Mouse (Mus musculus) cerebellum, postnatal 36 days (tissue): ENCODE data around the gene Bsdc1.
"Not testable (repeated sequence)": the region's sequence is repeated elsewhere in the genome, so short reads cannot be mapped to it uniquely, and the experiment has no call there.

Experiments used
- DNase-seq, 2 experiments: peaks; one replicate each; pipeline ENCODE4 v3.0.0; 2021 to 2022; ENCODE audit warnings: mixed read lengths in 2 of 2

The Bsdc1 gene

DNA sequence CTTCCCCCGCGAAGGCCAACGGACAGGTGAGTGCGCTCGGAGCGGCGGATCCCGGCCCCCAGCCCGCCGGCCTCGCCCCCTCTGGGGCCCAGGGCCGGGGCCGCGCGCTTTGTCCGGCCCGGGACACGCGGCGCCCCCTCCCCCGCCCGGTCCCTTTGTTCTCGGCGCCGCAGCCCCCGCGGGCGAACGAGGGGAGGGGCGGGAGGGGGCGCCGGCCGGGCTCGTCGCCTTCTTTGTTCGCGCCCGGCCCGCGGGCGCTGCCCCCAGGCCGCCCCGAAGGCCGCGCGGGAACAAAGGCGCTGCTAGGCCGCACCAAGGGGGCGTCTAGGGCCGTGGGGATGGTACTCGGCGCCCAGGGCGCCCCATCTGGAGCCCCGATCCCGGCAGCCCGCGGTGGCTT lies 52.5 kb downstream of the Bsdc1 start:
- no peak for DNase-seq

GRCm38 (mm10) chr4:129514300-129514898 lies 53.0 kb downstream of the Bsdc1 start:
- DNase-seq = no peak

GRCm38 (mm10) chr4:129516925-129517324 lies 55.5 kb downstream of the Bsdc1 start:
- DNase-seq = no peak

DNA sequence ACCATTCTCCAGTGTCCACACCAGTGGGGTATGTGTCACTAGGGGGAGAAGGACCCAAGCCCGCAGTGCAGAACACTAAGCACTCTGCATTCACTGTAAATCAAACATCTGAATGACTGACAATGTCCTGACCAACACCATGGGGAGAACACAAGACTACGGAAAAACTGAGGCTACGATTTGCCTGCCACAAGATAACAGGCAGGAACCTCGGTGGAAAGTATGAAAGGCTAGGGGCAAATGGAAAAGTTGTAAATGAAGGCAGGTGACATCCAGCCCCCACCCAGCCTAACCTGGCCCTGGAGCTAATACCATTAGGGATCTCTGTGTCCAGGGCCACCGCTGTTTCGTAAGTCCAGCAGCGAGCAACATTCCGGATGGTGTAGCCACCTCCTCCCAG lies 57.1 kb downstream of the Bsdc1 start:
- no peak for DNase-seq

DNA sequence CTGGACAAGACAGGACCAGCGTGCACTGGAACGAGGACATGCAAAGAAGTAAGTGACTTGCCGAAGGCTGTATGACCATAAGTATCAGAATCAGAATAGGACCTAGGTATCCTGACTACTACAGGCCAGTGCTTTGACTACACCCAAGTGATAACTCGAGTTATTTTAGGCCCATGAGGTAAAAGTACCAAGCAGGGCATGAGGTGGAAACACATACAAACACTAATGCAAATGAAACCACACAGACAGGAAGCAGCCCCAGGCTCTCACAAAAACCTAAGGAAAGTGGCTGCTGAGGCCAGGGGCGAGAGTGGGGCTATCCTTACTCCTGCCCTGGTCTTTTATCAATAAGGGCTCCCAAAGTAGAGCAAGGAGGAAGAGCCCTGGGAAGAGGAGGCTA lies 64.0 kb downstream of the Bsdc1 start:
- DNase-seq = no peak

GRCm38 (mm10) chr4:129525889-129526288 lies 64.5 kb downstream of the Bsdc1 start:
- no peak for DNase-seq

DNA sequence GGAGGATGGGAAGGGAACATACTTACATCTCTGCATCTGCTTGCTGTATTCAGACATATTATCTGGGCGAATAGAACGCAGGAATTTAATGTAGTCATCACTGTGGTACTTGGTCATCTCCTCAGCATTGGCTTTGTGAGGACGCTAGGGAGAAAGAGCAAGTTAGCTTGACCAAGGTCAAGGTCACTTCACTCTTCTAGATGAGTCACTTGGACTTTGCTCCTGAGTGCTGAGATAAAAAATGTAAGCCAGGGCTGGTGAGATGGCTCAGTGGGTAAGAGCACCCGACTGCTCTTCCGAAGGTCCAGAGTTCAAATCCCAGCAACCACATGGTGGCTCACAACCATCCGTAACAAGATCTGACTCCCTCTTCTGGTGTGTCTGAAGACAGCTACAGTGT lies 67.5 kb downstream of the Bsdc1 start:
- not testable (repeated sequence) for DNase-seq
